Mouse (Mus musculus) CH12.LX (cell line): ENCODE measurements around the gene Fam71e1. TPM values are rescaled to one million over a fixed set of nuclear protein-coding genes. Genes with fewer than 3 reads are reported as not detected.

Source experiments
- DNase-seq: peaks from one replicate; pipeline ENCODE4 v3.0.0-alpha.2; 2013; ENCODE audit errors: extremely low read depth
- H3K27ac ChIP-seq: 2 replicates; pipeline ENCODE4 v1.5.1; 2012; ENCODE audit warnings: low read depth, mild to moderate bottlenecking, control low read depth, moderate library complexity; ENCODE audit not compliant: insufficient read depth
- H3K27me3 ChIP-seq: replicated peaks from 2 replicates; pipeline ENCODE3; 2012; ENCODE audit warnings: inconsistent platforms
- H3K36me3 ChIP-seq, 2 experiments: replicated peaks in 1 of 2; 2 replicates each; pipeline versions ENCODE3 to v1.6.1; 2012; ENCODE audit warnings: inconsistent platforms in 1 of 2, low read length in 1 of 2, mild to moderate bottlenecking in 1 of 2, mixed read lengths in 1 of 2, moderate library complexity in 1 of 2; ENCODE audit not compliant: control insufficient read depth in 1 of 2, insufficient read depth in 1 of 2
- H3K4me1 ChIP-seq, 2 experiments: 2 replicates each; pipeline ENCODE4 v1.6.1; 2012; ENCODE audit warnings: inconsistent platforms in 1 of 2, moderate library complexity in 1 of 2; ENCODE audit not compliant: insufficient read depth in 2 of 2, control insufficient read depth in 1 of 2
- H3K4me2 ChIP-seq: 2 replicates; pipeline ENCODE4 v1.6.1; 2012; ENCODE audit warnings: low read depth, mild to moderate bottlenecking, control low read depth; ENCODE audit not compliant: poor library complexity, insufficient read depth, severe bottlenecking
- H3K4me3 ChIP-seq, 3 experiments: fragments of 150-350 bp in 1 of 3; sonication (generic) in 1 of 3; replicated peaks in 1 of 3; 2 replicates each; pipeline versions ENCODE3 to v1.5.1; 2011 to 2012; ENCODE audit warnings: low read depth in 2 of 3, low read length in 2 of 3, mild to moderate bottlenecking in 2 of 3, moderate library complexity in 2 of 3, control low read depth in 1 of 3, improper control_type of control experiment in 1 of 3, inconsistent platforms in 1 of 3, mixed read lengths in 1 of 3; ENCODE audit not compliant: poor library complexity in 1 of 3
- H3K79me2 ChIP-seq: replicated peaks from 2 replicates; pipeline ENCODE4 v1.6.1; 2012; ENCODE audit warnings: mild to moderate bottlenecking, moderate library complexity; ENCODE audit not compliant: control insufficient read depth, poor library complexity, insufficient read depth, severe bottlenecking; ENCODE audit errors: extremely low read depth
- H3K9ac ChIP-seq: 2 replicates; pipeline ENCODE4 v1.6.1; 2012; ENCODE audit warnings: low read depth, mild to moderate bottlenecking, control low read depth, moderate library complexity; ENCODE audit not compliant: insufficient read depth
- H3K9me3 ChIP-seq: replicated peaks from 2 replicates; pipeline ENCODE3; 2012; ENCODE audit warnings: low read length, inconsistent platforms, mixed read lengths
- BHLHE40 ChIP-seq: IDR thresholded peaks from 2 replicates; pipeline ENCODE4 v1.6.1; 2011; ENCODE audit warnings: mild to moderate bottlenecking, low read depth, low read length, improper control_type of control experiment
- CHD1 ChIP-seq: IDR thresholded peaks from 2 replicates; pipeline ENCODE4 v1.6.1; 2012; ENCODE audit warnings: low read depth, low read length, improper control_type of control experiment, inconsistent platforms
- E2F4 ChIP-seq: IDR thresholded peaks from 2 replicates; pipeline ENCODE4 v1.6.1; 2011; ENCODE audit warnings: low read depth, low read length, improper control_type of control experiment; ENCODE audit not compliant: insufficient replicate concordance
- ELF1 ChIP-seq: IDR thresholded peaks from 2 replicates; pipeline ENCODE4 v1.6.1; 2014; ENCODE audit warnings: low read depth, mild to moderate bottlenecking, inconsistent platforms, low read length, improper control_type of control experiment
- EP300 ChIP-seq: IDR thresholded peaks from 2 replicates; pipeline ENCODE4 v1.6.1; 2011; ENCODE audit warnings: low read length, improper control_type of control experiment
- ETS1 ChIP-seq: conservative IDR thresholded peaks from 2 replicates; pipeline ENCODE4 v1.6.1; 2012; ENCODE audit warnings: low read depth, mild to moderate bottlenecking, inconsistent platforms, low read length, improper control_type of control experiment, moderate library complexity
- IRF4 ChIP-seq: IDR thresholded peaks from 2 replicates; pipeline ENCODE4 v1.6.1; 2014; ENCODE audit warnings: low read depth, mild to moderate bottlenecking, inconsistent platforms, low read length, improper control_type of control experiment
- JUN ChIP-seq: IDR thresholded peaks from 2 replicates; pipeline ENCODE4 v1.6.1; 2011; ENCODE audit warnings: low read depth, mild to moderate bottlenecking, low read length, improper control_type of control experiment, moderate library complexity; ENCODE audit not compliant: insufficient read depth
- JUND ChIP-seq: conservative IDR thresholded peaks from 2 replicates; pipeline ENCODE4 v1.6.1; 2011; ENCODE audit warnings: low read depth, low read length, improper control_type of control experiment
- KAT2A ChIP-seq: IDR thresholded peaks from 2 replicates; pipeline ENCODE4 v1.6.1; 2012; ENCODE audit warnings: low read length, improper control_type of control experiment, inconsistent platforms; ENCODE audit not compliant: insufficient replicate concordance
- MAFK ChIP-seq: IDR thresholded peaks from 2 replicates; pipeline ENCODE4 v1.6.1; 2011; ENCODE audit warnings: low read length, improper control_type of control experiment; ENCODE audit not compliant: insufficient replicate concordance
- MAX ChIP-seq: IDR thresholded peaks from 2 replicates; pipeline ENCODE4 v1.6.1; 2011; ENCODE audit warnings: low read length, improper control_type of control experiment
- MAZ ChIP-seq: IDR thresholded peaks from 2 replicates; pipeline ENCODE4 v1.6.1; 2012; ENCODE audit warnings: low read depth, mild to moderate bottlenecking, inconsistent platforms, low read length, improper control_type of control experiment, moderate library complexity
- MXI1 ChIP-seq: IDR thresholded peaks from 2 replicates; pipeline ENCODE4 v1.6.1; 2011; ENCODE audit warnings: mild to moderate bottlenecking, low read depth, low read length, improper control_type of control experiment
- MYC ChIP-seq: IDR thresholded peaks from 2 replicates; pipeline ENCODE4 v1.6.1; 2011; ENCODE audit warnings: low read depth, mild to moderate bottlenecking, improper control_type of control experiment, low read length
- NELFE ChIP-seq: IDR thresholded peaks from 2 replicates; pipeline ENCODE4 v1.6.1; 2011; ENCODE audit warnings: low read depth, low read length, improper control_type of control experiment
- POLR2AphosphoS2 ChIP-seq: IDR thresholded peaks from 2 replicates; pipeline ENCODE4 v1.6.1; 2011; ENCODE audit warnings: low read depth, low read length, improper control_type of control experiment
- RAD21 ChIP-seq: IDR thresholded peaks from 2 replicates; pipeline ENCODE4 v1.6.1; 2011; ENCODE audit warnings: low read depth, mild to moderate bottlenecking, low read length, improper control_type of control experiment, moderate library complexity
- RCOR1 ChIP-seq: conservative IDR thresholded peaks from 2 replicates; pipeline ENCODE4 v1.6.1; 2012; ENCODE audit warnings: low read depth, mild to moderate bottlenecking, inconsistent platforms, low read length, improper control_type of control experiment
- SIN3A ChIP-seq: IDR thresholded peaks from 2 replicates; pipeline ENCODE4 v1.6.1; 2012; ENCODE audit warnings: low read length, improper control_type of control experiment, inconsistent platforms
- TBP ChIP-seq: conservative IDR thresholded peaks from 2 replicates; pipeline ENCODE4 v1.6.1; 2011; ENCODE audit warnings: low read depth, low read length, improper control_type of control experiment
- TCF12 ChIP-seq: IDR thresholded peaks from 2 replicates; pipeline ENCODE4 v1.6.1; 2014; ENCODE audit warnings: low read depth, mild to moderate bottlenecking, inconsistent platforms, low read length, improper control_type of control experiment
- UBTF ChIP-seq: IDR thresholded peaks from 2 replicates; pipeline ENCODE4 v1.6.1; 2012; ENCODE audit warnings: low read depth, mild to moderate bottlenecking, inconsistent platforms, low read length, improper control_type of control experiment, moderate library complexity
- USF1 ChIP-seq: IDR thresholded peaks from 2 replicates; pipeline ENCODE4 v1.6.1; 2014; ENCODE audit warnings: low read depth, mild to moderate bottlenecking, inconsistent platforms, low read length, improper control_type of control experiment
- USF2 ChIP-seq: conservative IDR thresholded peaks from 2 replicates; pipeline ENCODE4 v1.6.1; 2011; ENCODE audit warnings: low read depth, low read length, improper control_type of control experiment
- ZC3H11A ChIP-seq: IDR thresholded peaks from 2 replicates; pipeline ENCODE4 v1.6.1; 2012; ENCODE audit warnings: low read depth, mild to moderate bottlenecking, inconsistent platforms, low read length, improper control_type of control experiment
- ZKSCAN1 ChIP-seq: IDR thresholded peaks from 2 replicates; pipeline ENCODE4 v1.6.1; 2012; ENCODE audit warnings: low read depth, inconsistent platforms, low read length, improper control_type of control experiment, borderline replicate concordance
- ZMIZ1 ChIP-seq: IDR thresholded peaks from 2 replicates; pipeline ENCODE4 v1.6.1; 2012; ENCODE audit warnings: low read depth, mild to moderate bottlenecking, inconsistent platforms, low read length, improper control_type of control experiment
- ZNF384 ChIP-seq: IDR thresholded peaks from 2 replicates; pipeline ENCODE4 v1.6.1; 2012; ENCODE audit warnings: low read depth, low read length, improper control_type of control experiment, inconsistent platforms
- dilution Hi-C: fragments of 300-500 bp; cut with MboI; formaldehyde crosslinking; loops from 2 replicates; pipeline ENCODE4 v1.14.3; 2020; ENCODE audit warnings: low sequenced_read_pairs; ENCODE audit not compliant: extremely low pct_unique_long_range_greater_than_20kb, extremely low pct_ligation_motif_present
- in situ Hi-C: fragments of 300-500 bp; cut with MboI; formaldehyde crosslinking; loops from 3 replicates; pipeline ENCODE4 v1.14.3; 2019; ENCODE audit warnings: low sequenced_read_pairs, low pct_ligation_motif_present, low pct_unique_long_range_greater_than_20kb, mixed read lengths
- polyA plus RNA-seq: library from polyadenylated mRNA; unstranded; fragments of >175 nt; gene quantifications from 2 replicates; pipeline ENCODE4 v1.2.1, GENCODE M21; 2012; ENCODE audit warnings: low read depth; ENCODE audit not compliant: insufficient read length
- total RNA-seq, 2 experiments: library from RNA; depleted of rRNA; stranded (reverse); fragments of 300-350 nt in 1 of 2; fragments of >200 nt in 1 of 2; gene quantifications; 2 replicates each; pipeline ENCODE4 v1.2.3; 2012 to 2014

The Fam71e1 gene
- total and polyA plus RNA-seq, 3 experiments = 0.39 to 1.2 TPM; not detected in 1

GRCm38 (mm10) chr7:44482836-44483435, 13.4 kb upstream of the Fam71e1 start:
- no peak overlapping the region for H3K27ac ChIP-seq
- no peaks in the 10 kb centered on the region for H3K9me3 ChIP-seq
- no peak overlapping the region for H3K9ac ChIP-seq
- peaks cover 0 to 22% of the 10 kb centered on the region in 2 experiments for H3K36me3 ChIP-seq
- H3K27me3 ChIP-seq = peaks cover 40% of the 10 kb centered on the region
- no peak for TF ChIP-seq RCOR1
- TF ChIP-seq TCF12 = no peak
- TF ChIP-seq TBP = no peak
- no peak for TF ChIP-seq ZMIZ1
- TF ChIP-seq MAZ = no peak
- TF ChIP-seq RAD21 = no peak
- no peak for TF ChIP-seq SIN3A
- TF ChIP-seq NELFE = no peak
- TF ChIP-seq MAFK = no peak
- no peak for TF ChIP-seq ZKSCAN1
- TF ChIP-seq MXI1 = no peak
- TF ChIP-seq ZC3H11A = no peak
- TF ChIP-seq EP300 = no peak
- TF ChIP-seq JUND = no peak
- TF ChIP-seq E2F4 = no peak
- no peak for TF ChIP-seq USF2
- H3K79me2 ChIP-seq = no peaks in the 10 kb centered on the region
- H3K4me3 ChIP-seq = no peak overlapping the region
- in situ Hi-C loops (loop anchor here (10.0 kb wide), 1 partner anchor 98 kb away; the partner anchor contains the start of genes 1700008O03Rik and Syt3), dilution Hi-C loops (no loop called here)
- H3K4me2 ChIP-seq = no peak overlapping the region
- DNase-seq = no peak
- H3K4me1 ChIP-seq = no peaks in the 10 kb centered on the region

GRCm38 (mm10) chr7:44484109-44484508, 12.3 kb upstream of the Fam71e1 start:
- Histone ChIP-seq H3K79me2 (no peaks in the 10 kb centered on the region), H3K27ac (no peak overlapping the region), H3K27me3 (peaks cover 31% of the 10 kb centered on the region), H3K9ac (no peak overlapping the region), H3K4me1 (no peaks in the 10 kb centered on the region), H3K4me2 (no peak overlapping the region), H3K4me3 (no peak overlapping the region), H3K36me3 (peaks cover 3 to 32% of the 10 kb centered on the region in 2 experiments), H3K9me3 (no peaks in the 10 kb centered on the region)
- TF ChIP-seq JUND = no peak
- TF ChIP-seq JUN = no peak
- TF ChIP-seq EP300 = no peak
- no peak for TF ChIP-seq KAT2A
- TF ChIP-seq RAD21 = no peak
- TF ChIP-seq ETS1 = no peak
- no peak for TF ChIP-seq MAX
- no peak for TF ChIP-seq ZMIZ1
- TF ChIP-seq ZNF384 = no peak
- TF ChIP-seq NELFE = no peak
- TF ChIP-seq BHLHE40 = no peak
- TF ChIP-seq IRF4 = no peak
- TF ChIP-seq POLR2AphosphoS2 = no peak
- no peak for TF ChIP-seq USF1
- no peak for TF ChIP-seq CHD1
- no peak for TF ChIP-seq ELF1
- TF ChIP-seq MYC = no peak
- no peak for TF ChIP-seq UBTF
- dilution Hi-C loops (no loop called here), in situ Hi-C loops (loop anchor here (10.0 kb wide), 1 partner anchor 99 kb away; the partner anchor contains the start of genes 1700008O03Rik and Syt3)
- DNase-seq = no peak
